Comparison of ENCODE assay signal across 18 mouse cellular contexts in the genomic region with DNA sequence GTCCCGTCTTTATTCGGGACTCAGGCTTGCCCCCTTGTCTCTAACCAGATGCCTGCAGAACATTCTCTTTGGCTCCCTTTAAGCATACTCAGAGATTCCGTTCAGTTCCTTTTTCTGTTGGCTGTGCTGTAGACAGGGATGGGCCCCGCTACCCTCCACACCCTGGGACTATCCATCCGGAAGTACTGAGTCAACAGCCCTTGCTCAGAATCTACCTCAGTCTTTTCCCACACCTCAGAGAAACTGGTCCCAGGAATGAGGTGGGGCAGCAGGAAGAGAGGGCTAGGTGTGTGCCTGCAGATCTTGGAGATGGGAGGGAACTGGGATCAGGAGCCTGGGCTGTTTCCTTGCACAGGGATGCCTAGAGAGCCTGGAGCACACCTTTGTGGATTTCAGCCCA.
"Had no signal": no experiment of that assay in that cellular context is flagged by ENCODE, and none has a peak within 500 bp of the region (broad histone marks: within the 10 kb centered on the region; RNA-seq: fewer than 3 reads in every experiment).

No protein-coding gene starts in this region.

- H3K27me3 ChIP-seq: liver, embryonic 15.5 days; midbrain, embryonic 15.5 days; neural tube, embryonic 12.5 days had no signal

- H3K4me2 ChIP-seq: liver, embryonic 11.5 days; liver, embryonic 15.5 days; midbrain, embryonic 11.5 days; midbrain, embryonic 15.5 days; neural tube, embryonic 12.5 days had no signal

- ATAC-seq: midbrain, embryonic 15.5 days had no signal

- H3K4me3 ChIP-seq: limb, embryonic 10.5 days; liver, embryonic 15.5 days; megakaryocyte, embryonic 14.5 days; midbrain, embryonic 15.5 days; neural tube, embryonic 12.5 days had no signal

- H3K9me3 ChIP-seq: limb, embryonic 10.5 days; liver, embryonic 15.5 days; megakaryocyte, embryonic 14.5 days; midbrain, embryonic 15.5 days; neural tube, embryonic 12.5 days had no signal

- H3K36me3 ChIP-seq: limb, embryonic 10.5 days; liver, embryonic 15.5 days; midbrain, embryonic 15.5 days; neural tube, embryonic 12.5 days had no signal

- DNase-seq: kidney, adult 11 months; kidney, adult 9 months; kidney, postnatal 36 days; lung, adult 2 months; lung, postnatal 10 days; right cerebral cortex, postnatal 4 days; spleen, adult 18-20 months; thymus, adult 18-20 months; thymus, postnatal 36 days had no signal

- H3K27ac ChIP-seq: kidney, postnatal 0 days; limb, embryonic 10.5 days; liver, embryonic 15.5 days; macrophage; midbrain, embryonic 15.5 days; neural tube, embryonic 12.5 days had no signal

- H3K4me1 ChIP-seq: limb, embryonic 10.5 days; midbrain, embryonic 15.5 days; neural tube, embryonic 12.5 days had no signal

- H3K9ac ChIP-seq: liver, embryonic 15.5 days; midbrain, embryonic 15.5 days; neural tube, embryonic 12.5 days had no signal
